Mouse (Mus musculus) right cerebral cortex, adult 18-20 months (tissue): ENCODE measurements around the gene AA792892.
"Not testable (repeated sequence)": the region's sequence is repeated elsewhere in the genome, so short reads cannot be mapped to it uniquely, and the experiment has no call there.

Experiments
- DNase-seq: peaks from one replicate; pipeline ENCODE4 v3.0.0; 2022; ENCODE audit warnings: mixed read lengths

AA792892 gene

DNA sequence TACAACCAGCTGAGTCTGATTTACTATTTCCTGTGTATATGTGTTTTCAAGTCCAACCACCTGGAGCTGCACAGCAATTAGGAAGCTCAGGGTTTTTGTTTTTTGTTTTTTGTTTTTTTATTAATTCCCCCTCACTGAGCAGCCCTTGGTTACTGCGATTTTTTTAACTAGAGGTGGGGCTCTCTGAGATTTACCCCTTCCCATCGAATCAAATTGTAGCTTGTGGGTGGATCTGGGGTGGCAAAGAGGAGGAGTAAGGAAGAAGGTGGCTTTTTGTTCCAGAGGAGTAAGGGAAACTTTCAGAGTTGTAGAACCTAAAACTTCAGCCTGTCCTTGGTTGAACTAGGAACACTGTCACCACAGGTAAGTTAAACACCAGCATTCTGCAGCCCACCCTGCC, at the start of gene AA792892:
AA792892 (plus strand) TSS at position 301 of the 400 bp plus-strand sequence.
- not testable (repeated sequence) for DNase-seq

DNA sequence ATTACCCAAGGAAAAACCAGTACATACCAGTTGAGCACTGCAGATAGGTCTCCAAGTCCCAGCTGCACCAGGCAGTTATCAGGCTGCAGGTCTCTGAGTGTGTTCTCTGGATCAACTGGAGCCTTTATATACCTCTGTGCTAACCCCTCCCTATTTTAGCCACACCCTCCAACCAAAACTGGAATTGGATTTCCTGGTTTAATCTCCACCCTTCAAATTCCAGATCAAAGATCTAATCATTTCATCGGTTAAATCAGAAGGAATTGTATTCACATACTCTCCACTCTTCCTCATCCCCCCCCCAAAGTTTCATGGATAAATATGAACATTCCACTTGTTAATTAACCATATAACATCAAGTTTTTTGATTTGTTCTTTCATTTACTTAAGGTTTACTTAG, 32.9 kb upstream of the AA792892 start, which contains the start of gene A430089I19Rik:
A430089I19Rik (minus strand) TSS at position 101 of the 400 bp plus-strand sequence.
- not testable (repeated sequence) for DNase-seq

DNA sequence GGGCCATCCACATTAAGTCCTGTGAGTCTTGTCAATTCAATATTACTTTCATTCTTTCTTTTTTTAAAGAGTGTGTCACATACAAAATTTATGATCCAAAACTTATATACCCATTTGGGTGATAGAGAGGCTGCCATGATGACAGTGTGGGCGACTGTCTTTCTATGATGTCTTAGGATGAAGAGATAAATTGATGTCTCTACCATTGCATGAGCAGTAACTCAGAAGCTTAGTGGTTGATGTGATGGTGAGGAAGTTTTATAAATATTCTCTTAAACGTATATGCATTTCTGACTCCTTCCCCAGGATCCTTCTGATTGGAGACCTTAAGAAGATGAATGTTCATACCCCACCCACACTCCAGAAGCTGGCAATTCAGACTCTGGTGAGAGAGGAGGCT, 25.4 kb upstream of the AA792892 start, which contains the start of gene Gm6502:
Gm6502 (plus strand) TSS at position 301 of the 400 bp plus-strand sequence.
- not testable (repeated sequence) for DNase-seq
